Mouse (Mus musculus) spleen, adult 2 months (tissue): ENCODE measurements around the gene Adarb1.

ENCODE experiments used
- CTCF ChIP-seq: fragments of 200-500 bp; IDR thresholded peaks from 2 replicates; pipeline ENCODE4 v1.5.1; 2011; ENCODE audit warnings: mild to moderate bottlenecking, inconsistent platforms; ENCODE audit not compliant: insufficient read depth, insufficient read length, insufficient replicate concordance; ENCODE audit errors: extremely low read depth
- POLR2A ChIP-seq: fragments of 200-500 bp; IDR thresholded peaks from 2 replicates; pipeline ENCODE4 v1.6.1; 2011; ENCODE audit warnings: low read depth, low read length, inconsistent platforms

GRCm38 (mm10) chr10:77409154-77409553, 8.9 kb downstream of the Adarb1 start:
- no peak for TF ChIP-seq CTCF
- TF ChIP-seq POLR2A, result no peak
